Mouse (Mus musculus) megakaryocyte, embryonic 14.5 days (primary cell): ENCODE data around the gene Ydjc.

Experiments
- FLI1 ChIP-seq: IDR thresholded peaks from 2 replicates; pipeline ENCODE4 v1.6.1; 2012; ENCODE audit warnings: low read length, inconsistent platforms, mixed read lengths
- GATA1 ChIP-seq: IDR thresholded peaks from 3 replicates; pipeline ENCODE4 v1.6.1; 2012; ENCODE audit warnings: mixed read lengths, low read length, inconsistent platforms, borderline replicate concordance

- TF ChIP-seq GATA1: no peak
- TF ChIP-seq FLI1: no peak
Observed at GRCm38 (mm10) chr16:17096938-17097337, 47.5 kb upstream of the Ydjc start.
